Mouse (Mus musculus) hindbrain, postnatal 0 days (tissue): Measurements from ENCODE around the gene Foxp1. TPM values are rescaled to one million over a fixed set of nuclear protein-coding genes. Genes with fewer than 3 reads are reported as not detected.

Experiments
- ATAC-seq: fragments of 200-750 bp; cut with Nextera tagmentation; 2 replicates; pipeline ENCODE4 v1.8.0; 2017; ENCODE audit warnings: mild to moderate bottlenecking, moderate TSS enrichment, moderate library complexity
- DNase-seq: peaks from one replicate; pipeline ENCODE4 v3.0.0-alpha.2; 2015; ENCODE audit warnings: low spot score
- H3K27ac ChIP-seq: fragments of 300-500 bp; sonication (generic); 2 replicates; pipeline ENCODE4 v1.5.1; 2014; ENCODE audit warnings: mild to moderate bottlenecking
- H3K27me3 ChIP-seq: fragments of 300-500 bp; sonication (generic); 2 replicates; pipeline ENCODE4 v1.6.1; 2014; ENCODE audit warnings: low read length, mixed read lengths; ENCODE audit not compliant: insufficient read depth
- H3K36me3 ChIP-seq: fragments of 300-500 bp; sonication (generic); 2 replicates; pipeline ENCODE4 v1.6.1; 2014; ENCODE audit warnings: low read length, mixed read lengths; ENCODE audit not compliant: insufficient read depth
- H3K4me1 ChIP-seq: fragments of 300-500 bp; sonication (generic); 2 replicates; pipeline ENCODE4 v1.6.1; 2014; ENCODE audit warnings: antibody characterized with exemption, low read length, mixed read lengths; ENCODE audit not compliant: insufficient read depth
- H3K4me2 ChIP-seq: fragments of 300-500 bp; sonication (generic); 2 replicates; pipeline ENCODE4 v1.6.1; 2014; ENCODE audit warnings: low read depth, mild to moderate bottlenecking, low read length, moderate library complexity, mixed read lengths
- H3K4me3 ChIP-seq: fragments of 300-500 bp; sonication (generic); 2 replicates; pipeline ENCODE4 v1.5.1; 2014; ENCODE audit warnings: low read length
- H3K9ac ChIP-seq: fragments of 300-500 bp; sonication (generic); replicated peaks from 2 replicates; pipeline ENCODE4 v1.6.1; 2014; ENCODE audit warnings: mild to moderate bottlenecking, low read length, moderate library complexity, mixed read lengths
- H3K9me3 ChIP-seq: fragments of 300-500 bp; sonication (generic); 2 replicates; pipeline ENCODE4 v1.6.1; 2016; ENCODE audit warnings: low read length, mixed read lengths
- CTCF ChIP-seq: IDR thresholded peaks from 2 replicates; pipeline ENCODE4 v1.5.1; 2016; ENCODE audit warnings: antibody characterized with exemption, control low read depth, low read depth
- WGBS: fragments of 180-500 bp; shearing (Covaris S2); extraction: QIAGEN DNeasy Blood & Tissue Kit; methylation state at CpG from one replicate; pipeline ENCODE4 v1.1.7; 2014; 5-methylcytosine and 5-hydroxymethylcytosine counted together
- polyA plus RNA-seq: library from polyadenylated mRNA; unstranded; fragments of >200 nt; fragmentation: Nextera tagmentation; extraction: Ambion mirVana; gene quantifications from 2 replicates; pipeline ENCODE4 v1.2.1, GENCODE M21; 2015
- total RNA-seq: library from RNA; depleted of rRNA; stranded (reverse); fragments of >200 nt; gene quantifications from 2 replicates; pipeline ENCODE4 v1.2.3, GENCODE M21; 2014

Gene Foxp1
- total and polyA plus RNA-seq, 2 experiments from 2014 or later = 53.6 to 54.8 TPM

- ATAC-seq = 0 out of 2 replicates have a peak, but pooled peaks have one; percentile 32
- Histone ChIP-seq H3K36me3 (no peaks in the 10 kb centered on the region), H3K4me1 (peaks cover 6% of the 10 kb centered on the region), H3K4me2 (0 out of 2 replicates have a peak overlapping the region, but pooled peaks have one; percentile 11), H3K4me3 (no peak overlapping the region), H3K27ac (no peak overlapping the region), H3K27me3 (no peaks in the 10 kb centered on the region), H3K9me3 (no peaks in the 10 kb centered on the region), H3K9ac (no peak overlapping the region)
- no peak for TF ChIP-seq CTCF
- peak; percentile 32 for DNase-seq
- 44% methylated on average over 20 of the region's 20 CpGs for WGBS
These were observed 254.1 kb downstream of the Foxp1 start for GRCm38 (mm10) chr6:99268171-99269061.

- Histone ChIP-seq H3K27me3 (no peaks in the 10 kb centered on the region), H3K27ac (peak overlapping the region; percentile 37; the same call in 1 of the 2 replicates), H3K9me3 (no peaks in the 10 kb centered on the region), H3K4me2 (peak overlapping the region; percentile 36), H3K4me3 (no peak overlapping the region), H3K36me3 (no peaks in the 10 kb centered on the region), H3K4me1 (peaks cover 6% of the 10 kb centered on the region), H3K9ac (no peak overlapping the region)
- WGBS = 29% methylated on average over 13 of the region's 13 CpGs
- ATAC-seq = no peak
- peak; percentile 8 for DNase-seq
- TF ChIP-seq CTCF = no peak
These were observed 256.4 kb downstream of the Foxp1 start for GRCm38 (mm10) chr6:99265945-99266656.

- TF ChIP-seq CTCF = peak; percentile 51
- Histone ChIP-seq H3K27ac (no peak overlapping the region), H3K9me3 (no peaks in the 10 kb centered on the region), H3K4me1 (peaks cover 3% of the 10 kb centered on the region), H3K9ac (no peak overlapping the region), H3K36me3 (no peaks in the 10 kb centered on the region), H3K27me3 (no peaks in the 10 kb centered on the region), H3K4me3 (no peak overlapping the region), H3K4me2 (peak overlapping the region; percentile 36; the same call in 1 of the 2 replicates)
- ATAC-seq (no peak), DNase-seq (peak; percentile 39)
- WGBS = 47% methylated on average over 4 of the region's 4 CpGs
These were observed 257.3 kb downstream of the Foxp1 start for GRCm38 (mm10) chr6:99265173-99265572.

- 42% methylated on average over 13 of the region's 13 CpGs for WGBS
- no peak for ATAC-seq
- no peak overlapping the region for H3K4me2 ChIP-seq
- no peak overlapping the region for H3K27ac ChIP-seq
- H3K9ac ChIP-seq = no peak overlapping the region
- TF ChIP-seq CTCF = no peak
- no peaks in the 10 kb centered on the region for H3K9me3 ChIP-seq
- no peaks in the 10 kb centered on the region for H3K27me3 ChIP-seq
- no peaks in the 10 kb centered on the region for H3K36me3 ChIP-seq
- DNase-seq = no peak
- no peak overlapping the region for H3K4me3 ChIP-seq
- H3K4me1 ChIP-seq = peaks cover 3% of the 10 kb centered on the region
These were observed 258.1 kb downstream of the Foxp1 start for GRCm38 (mm10) chr6:99264192-99265093.

- no peak overlapping the region for H3K4me2 ChIP-seq
- no peak for ATAC-seq
These were observed 258.7 kb downstream of the Foxp1 start for GRCm38 (mm10) chr6:99263886-99264185.

More at GRCm38 (mm10) chr6:99263886-99264185, 258.7 kb downstream of the Foxp1 start:
- Histone ChIP-seq H3K27me3 (no peaks in the 10 kb centered on the region), H3K9me3 (no peaks in the 10 kb centered on the region), H3K36me3 (no peaks in the 10 kb centered on the region), H3K27ac (no peak overlapping the region), H3K9ac (no peak overlapping the region), H3K4me3 (no peak overlapping the region), H3K4me1 (peaks cover 3% of the 10 kb centered on the region)
- 46% methylated on average over 2 of the region's 2 CpGs for WGBS
- DNase-seq = peak; percentile 13
- no peak for TF ChIP-seq CTCF
